Mouse (Mus musculus): ENCODE measurements at regions not wholly inside any gene's neighbourhood (a gene's known extent, or its start where the extent isn't known, plus 50 kb on each side); places are given as distances from the start of the nearest gene placed in this dataset.

DNA sequence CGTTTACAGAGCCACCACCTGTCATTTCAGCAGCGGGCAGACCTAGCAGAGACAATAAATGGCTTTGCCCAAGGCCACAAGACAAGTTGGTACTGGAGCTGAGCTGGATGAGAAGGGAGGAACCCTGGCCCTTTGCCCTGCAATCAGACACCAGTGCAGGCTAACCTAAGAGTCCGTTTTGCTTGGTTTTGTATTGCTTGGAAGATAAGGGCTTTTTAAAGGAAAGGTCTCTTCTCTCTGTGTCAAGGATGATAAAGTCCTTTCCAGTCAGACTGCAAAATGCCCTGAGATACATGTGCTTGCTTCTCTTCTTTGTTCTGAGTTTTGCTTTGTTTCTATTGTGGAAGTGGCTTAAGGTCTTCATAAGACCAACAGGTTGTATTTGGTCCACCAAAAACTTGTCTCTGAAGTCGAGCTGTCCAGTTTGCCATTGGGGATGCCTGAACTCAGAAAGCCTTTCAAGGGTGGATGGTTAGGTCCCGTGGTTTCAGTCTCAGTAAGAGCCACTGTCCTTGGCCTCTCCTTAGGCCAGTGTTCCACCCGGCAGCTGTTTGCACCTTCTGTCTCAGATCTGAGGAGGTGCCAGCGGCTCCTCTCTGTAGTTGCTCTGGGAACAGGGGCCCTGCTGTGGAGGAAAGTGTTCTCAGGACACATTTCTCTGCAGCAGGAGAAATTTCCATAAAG is 296.7 kb upstream of the Pik3r1 start:
- TF ChIP-seq CTCF (IDR thresholded peaks at IDR 0.05), result no peak
- intact Hi-C loops (cut with DNase I), result no loop called here
- Histone ChIP-seq H3K4me3 (no peak overlapping the region), H3K27ac (no peak overlapping the region)
- no peak for DNase-seq (ENCODE audit: extremely low spot score in 1 of 2, low spot score in 2 of 2)

DNA sequence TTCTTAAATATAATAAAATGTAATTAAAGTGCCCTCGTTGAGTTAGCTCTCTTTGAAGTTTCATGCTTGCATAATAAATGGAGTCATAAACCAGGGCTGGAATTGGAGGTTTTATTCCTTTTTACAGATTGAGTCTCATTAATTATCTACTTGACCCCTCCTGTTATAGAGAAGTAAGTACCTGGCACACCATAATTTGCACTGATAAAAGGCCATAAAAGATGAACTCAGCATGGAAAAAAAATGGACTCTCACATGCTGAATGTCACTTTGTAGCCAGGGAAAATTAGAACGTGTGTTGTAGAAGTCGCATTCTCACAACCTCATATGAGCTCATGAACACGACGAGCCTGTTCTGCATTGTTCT is 297.2 kb upstream of the Pik3r1 start:
- intact Hi-C loops (cut with DNase I), result no loop called here
- no peak overlapping the region for H3K27ac ChIP-seq
- DNase-seq (ENCODE audit: extremely low spot score in 1 of 2, low spot score in 2 of 2), result no peak
- TF ChIP-seq CTCF (IDR thresholded peaks at IDR 0.05), result no peak
- H3K4me3 ChIP-seq, result no peak overlapping the region

- no peak overlapping the region for H3K27ac ChIP-seq
- no peak for DNase-seq (ENCODE audit: extremely low spot score in 1 of 2, low spot score in 2 of 2)
- H3K4me3 ChIP-seq, result no peak overlapping the region
- intact Hi-C loops (cut with DNase I), result no loop called here
- no peak for TF ChIP-seq CTCF (IDR thresholded peaks at IDR 0.05)
Observed at GRCm38 (mm10) chr13:102065796-102066195, 297.8 kb upstream of the Pik3r1 start.

GRCm38 (mm10) chr13:102070740-102071139 is 302.7 kb upstream of the Pik3r1 start:
- no peak overlapping the region for H3K27ac ChIP-seq
- no peak overlapping the region for H3K4me3 ChIP-seq
- TF ChIP-seq CTCF (IDR thresholded peaks at IDR 0.05), result no peak
- intact Hi-C loops (cut with DNase I), result no loop called here
- DNase-seq (ENCODE audit: extremely low spot score in 1 of 2, low spot score in 2 of 2), result no peak

- intact Hi-C loops (cut with DNase I), result no loop called here
- no peak for TF ChIP-seq CTCF (IDR thresholded peaks at IDR 0.05)
- H3K27ac ChIP-seq, result no peak overlapping the region
- DNase-seq (ENCODE audit: extremely low spot score in 1 of 2, low spot score in 2 of 2), result no peak
- no peak overlapping the region for H3K4me3 ChIP-seq
Observed at GRCm38 (mm10) chr13:102072366-102072765, 304.3 kb upstream of the Pik3r1 start.

GRCm38 (mm10) chr13:102087766-102088165 is 319.7 kb upstream of the Pik3r1 start:
- Histone ChIP-seq H3K4me3 (no peak overlapping the region), H3K27ac (no peak overlapping the region)
- TF ChIP-seq CTCF (IDR thresholded peaks at IDR 0.05), result no peak
- intact Hi-C loops (cut with DNase I), result no loop called here
- DNase-seq (ENCODE audit: extremely low spot score in 1 of 2, low spot score in 2 of 2), result no peak

- H3K27ac ChIP-seq, result no peak overlapping the region
- H3K4me3 ChIP-seq, result no peak overlapping the region
- no peak for DNase-seq (ENCODE audit: extremely low spot score in 1 of 2, low spot score in 2 of 2)
- intact Hi-C loops (cut with DNase I), result no loop called here
- TF ChIP-seq CTCF (IDR thresholded peaks at IDR 0.05), result no peak
Observed at GRCm38 (mm10) chr13:102089551-102089950, 321.5 kb upstream of the Pik3r1 start.

DNA sequence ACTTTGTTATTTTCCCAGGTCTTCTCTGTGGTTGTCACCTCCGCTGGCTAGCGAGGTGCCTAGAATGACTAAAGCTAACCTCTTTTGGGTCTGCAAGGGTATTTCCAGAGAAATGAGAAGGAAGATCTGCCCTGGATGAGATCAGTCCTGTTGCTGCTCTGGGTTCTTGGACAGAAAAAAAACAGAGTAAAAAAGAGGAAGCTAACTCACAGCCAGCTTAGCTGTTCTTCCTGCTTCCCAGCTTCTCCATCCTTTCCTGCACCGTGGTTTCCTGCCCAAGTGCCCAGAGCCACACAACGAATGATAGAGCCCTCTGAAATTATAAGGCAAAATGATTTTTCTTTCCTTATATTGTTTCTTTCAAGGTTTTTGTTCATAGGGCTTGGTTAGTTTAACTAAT is 326.2 kb upstream of the Pik3r1 start:
- no peak for TF ChIP-seq CTCF (IDR thresholded peaks at IDR 0.05)
- no peak for DNase-seq (ENCODE audit: extremely low spot score in 1 of 2, low spot score in 2 of 2)
- H3K4me3 ChIP-seq, result no peak overlapping the region
- intact Hi-C loops (cut with DNase I), result no loop called here
- no peak overlapping the region for H3K27ac ChIP-seq

GRCm38 (mm10) chr13:102103161-102103560 is 335.1 kb upstream of the Pik3r1 start:
- Histone ChIP-seq H3K27ac (no peak overlapping the region), H3K4me3 (no peak overlapping the region)
- no peak for DNase-seq (ENCODE audit: extremely low spot score in 1 of 2, low spot score in 2 of 2)
- TF ChIP-seq CTCF (IDR thresholded peaks at IDR 0.05), result no peak
- intact Hi-C loops (cut with DNase I), result no loop called here

GRCm38 (mm10) chr13:102106188-102106587 is 338.2 kb upstream of the Pik3r1 start:
- no peak for DNase-seq (ENCODE audit: extremely low spot score in 1 of 2, low spot score in 2 of 2)
- Histone ChIP-seq H3K27ac (no peak overlapping the region), H3K4me3 (no peak overlapping the region)
- intact Hi-C loops (cut with DNase I), result no loop called here
- no peak for TF ChIP-seq CTCF (IDR thresholded peaks at IDR 0.05)

- no peak overlapping the region for H3K4me3 ChIP-seq
- DNase-seq (ENCODE audit: extremely low spot score in 1 of 2, low spot score in 2 of 2), result no peak
- TF ChIP-seq CTCF (IDR thresholded peaks at IDR 0.05), result no peak
- intact Hi-C loops (cut with DNase I), result no loop called here
- no peak overlapping the region for H3K27ac ChIP-seq
Observed at GRCm38 (mm10) chr13:102108204-102108603, 340.2 kb upstream of the Pik3r1 start.

- intact Hi-C loops (cut with DNase I), result no loop called here
- Histone ChIP-seq H3K27ac (no peak overlapping the region), H3K4me3 (no peak overlapping the region)
- DNase-seq (ENCODE audit: extremely low spot score in 1 of 2, low spot score in 2 of 2), result no peak
- TF ChIP-seq CTCF (IDR thresholded peaks at IDR 0.05), result no peak
Observed at GRCm38 (mm10) chr13:102108916-102109315, 340.9 kb upstream of the Pik3r1 start.

GRCm38 (mm10) chr13:102113941-102114340 is 345.9 kb upstream of the Pik3r1 start:
- Histone ChIP-seq H3K27ac (no peak overlapping the region), H3K4me3 (no peak overlapping the region)
- TF ChIP-seq CTCF (IDR thresholded peaks at IDR 0.05), result no peak
- no peak for DNase-seq (ENCODE audit: extremely low spot score in 1 of 2, low spot score in 2 of 2)
- intact Hi-C loops (cut with DNase I), result no loop called here

Data from left cerebral cortex, adult 2 months (tissue).